Mouse (Mus musculus) stomach, postnatal 0 days (tissue): ENCODE measurements around the gene Gnb4. TPM values are rescaled to one million over a fixed set of nuclear protein-coding genes. Genes with fewer than 3 reads are reported as not detected.

Experiments used
- ATAC-seq: fragments of 200-750 bp; cut with Nextera tagmentation; 2 replicates; pipeline ENCODE4 v1.8.0; 2017; ENCODE audit not compliant: low FRiP score, low TSS enrichment
- DNase-seq: peaks from one replicate; pipeline ENCODE4 v3.0.0-alpha.2; 2016; ENCODE audit warnings: low spot score
- H3K27ac ChIP-seq: fragments of 300-500 bp; sonication (generic); replicated peaks from 2 replicates; pipeline ENCODE4 v1.5.1; 2014; ENCODE audit warnings: mild to moderate bottlenecking, control low read depth
- H3K27me3 ChIP-seq: fragments of 300-500 bp; sonication (generic); 2 replicates; pipeline ENCODE4 v1.6.1; 2014; ENCODE audit warnings: low read length; ENCODE audit not compliant: control insufficient read depth, insufficient read depth
- H3K36me3 ChIP-seq: fragments of 300-500 bp; sonication (generic); 2 replicates; pipeline ENCODE4 v1.6.1; 2014; ENCODE audit warnings: low read length, mixed read lengths; ENCODE audit not compliant: control insufficient read depth, insufficient read depth
- H3K4me1 ChIP-seq: fragments of 300-500 bp; sonication (generic); replicated peaks from 2 replicates; pipeline ENCODE4 v1.6.1; 2014; ENCODE audit warnings: antibody characterized with exemption; ENCODE audit not compliant: control insufficient read depth, insufficient read depth
- H3K4me2 ChIP-seq: fragments of 300-500 bp; sonication (generic); replicated peaks from 2 replicates; pipeline ENCODE4 v1.6.1; 2014; ENCODE audit warnings: low read depth, mild to moderate bottlenecking, control low read depth, moderate library complexity
- H3K4me3 ChIP-seq: fragments of 300-500 bp; sonication (generic); 2 replicates; pipeline ENCODE4 v1.5.1; 2014; ENCODE audit warnings: low read depth, low read length, control low read depth
- H3K9ac ChIP-seq: fragments of 300-500 bp; sonication (generic); 2 replicates; pipeline ENCODE4 v1.6.1; 2014; ENCODE audit warnings: mild to moderate bottlenecking, low read length, control low read depth, mixed read lengths
- H3K9me3 ChIP-seq: fragments of 300-500 bp; sonication (generic); 2 replicates; pipeline ENCODE4 v1.6.1; 2016; ENCODE audit warnings: low read length; ENCODE audit not compliant: control insufficient read depth
- CTCF ChIP-seq: IDR thresholded peaks from 2 replicates; pipeline ENCODE4 v1.5.1; 2016; ENCODE audit warnings: antibody characterized with exemption, low read depth, mild to moderate bottlenecking, moderate library complexity
- EP300 ChIP-seq: optimal IDR thresholded peaks from 2 replicates; pipeline ENCODE3; 2016; ENCODE audit warnings: antibody characterized with exemption
- whole genome bisulfite sequencing: fragments of 180-500 bp; shearing (Covaris S2); extraction: QIAGEN DNeasy Blood & Tissue Kit; methylation state at CpG from one replicate; pipeline ENCODE4 v1.1.7; 2014; 5-methylcytosine and 5-hydroxymethylcytosine counted together
- polyA plus RNA-seq: library from polyadenylated mRNA; unstranded; fragments of >200 nt; fragmentation: Nextera tagmentation; extraction: Ambion mirVana; gene quantifications from 2 replicates; pipeline ENCODE4 v1.2.1, GENCODE M21; 2015

Gene Gnb4
- polyA plus RNA-seq = 39.5 and 42.6 TPM in 2 replicates

- Histone ChIP-seq H3K4me2 (peak within 1 kb of the TSS; percentile 61), H3K9me3 (no peaks in the 10 kb centered on the region), H3K4me1 (no peaks in the 10 kb centered on the region), H3K36me3 (no peaks in the 10 kb centered on the region), H3K4me3 (peak within 1 kb of the TSS; percentile 61), H3K27ac (peak within 1 kb of the TSS; percentile 87), H3K9ac (peak within 1 kb of the TSS; percentile 70), H3K27me3 (no peaks in the 10 kb centered on the region)
- peak; percentile 55 for DNase-seq
- 1% methylated on average over 41 of the region's 83 CpGs for WGBS
- peak; percentile 81 for ATAC-seq
- no peak for TF ChIP-seq CTCF
- no peak for TF ChIP-seq EP300
Observed at GRCm38 (mm10) chr3:32616331-32617052, at the start of gene Gnb4. Gene Gnb4, minus strand, starts transcription at chr3:32616585.

GRCm38 (mm10) chr3:32661556-32661930 lies 45.2 kb upstream of the Gnb4 start:
- 70% methylated on average over 3 of the region's 3 CpGs for WGBS
- no peaks in the 10 kb centered on the region for H3K27me3 ChIP-seq
- no peak overlapping the region for H3K27ac ChIP-seq
- DNase-seq (no peak), ATAC-seq (no peak)
- no peak overlapping the region for H3K9ac ChIP-seq
- no peaks in the 10 kb centered on the region for H3K36me3 ChIP-seq
- H3K9me3 ChIP-seq = no peaks in the 10 kb centered on the region
- no peak overlapping the region for H3K4me2 ChIP-seq
- no peaks in the 10 kb centered on the region for H3K4me1 ChIP-seq
- no peak overlapping the region for H3K4me3 ChIP-seq
- TF ChIP-seq EP300 (no peak), CTCF (no peak)

GRCm38 (mm10) chr3:32660831-32661555 lies 44.6 kb upstream of the Gnb4 start:
- TF ChIP-seq EP300 (no peak), CTCF (no peak)
- ATAC-seq (no peak; the same call in 1 of the 2 replicates), DNase-seq (no peak)
- Histone ChIP-seq H3K4me2 (no peak overlapping the region), H3K4me1 (no peaks in the 10 kb centered on the region), H3K9me3 (no peaks in the 10 kb centered on the region), H3K9ac (no peak overlapping the region), H3K27ac (no peak overlapping the region), H3K36me3 (no peaks in the 10 kb centered on the region), H3K27me3 (no peaks in the 10 kb centered on the region), H3K4me3 (no peak overlapping the region)
- 59% methylated on average over 8 of the region's 8 CpGs for WGBS

GRCm38 (mm10) chr3:32660276-32660675 lies 43.9 kb upstream of the Gnb4 start:
- Histone ChIP-seq H3K4me3 (no peak overlapping the region), H3K27me3 (no peaks in the 10 kb centered on the region), H3K27ac (no peak overlapping the region), H3K4me2 (no peak overlapping the region), H3K9ac (no peak overlapping the region), H3K9me3 (no peaks in the 10 kb centered on the region), H3K36me3 (no peaks in the 10 kb centered on the region), H3K4me1 (no peaks in the 10 kb centered on the region)
- 57% methylated on average over 8 of the region's 8 CpGs for WGBS
- ATAC-seq = no peak
- no peak for TF ChIP-seq CTCF
- TF ChIP-seq EP300 = no peak
- no peak for DNase-seq

GRCm38 (mm10) chr3:32659506-32659905 lies 43.1 kb upstream of the Gnb4 start:
- no peak overlapping the region for H3K27ac ChIP-seq
- no peak overlapping the region for H3K4me3 ChIP-seq
- no peaks in the 10 kb centered on the region for H3K9me3 ChIP-seq
- no peak overlapping the region for H3K4me2 ChIP-seq
- WGBS = 72% methylated on average over 2 of the region's 2 CpGs
- TF ChIP-seq CTCF = no peak
- TF ChIP-seq EP300 = no peak
- no peak overlapping the region for H3K9ac ChIP-seq
- ATAC-seq (no peak), DNase-seq (no peak)
- no peaks in the 10 kb centered on the region for H3K27me3 ChIP-seq
- no peaks in the 10 kb centered on the region for H3K36me3 ChIP-seq
- H3K4me1 ChIP-seq = no peaks in the 10 kb centered on the region

GRCm38 (mm10) chr3:32658821-32659220 lies 42.4 kb upstream of the Gnb4 start:
- WGBS = 55% methylated on average over 16 of the region's 16 CpGs
- Histone ChIP-seq H3K27ac (no peak overlapping the region), H3K9me3 (no peaks in the 10 kb centered on the region), H3K4me2 (peak overlapping the region; percentile 35), H3K4me1 (no peaks in the 10 kb centered on the region), H3K36me3 (no peaks in the 10 kb centered on the region), H3K27me3 (no peaks in the 10 kb centered on the region), H3K4me3 (peak overlapping the region; percentile 0; the same call in 1 of the 2 replicates), H3K9ac (0 out of 2 replicates have a peak overlapping the region, but pooled peaks have one; percentile 27)
- no peak for TF ChIP-seq EP300
- no peak for TF ChIP-seq CTCF
- 0 out of 2 replicates have a peak, but pooled peaks have one; percentile 65 for ATAC-seq
- DNase-seq = peak; percentile 32
